Mouse (Mus musculus): ENCODE measurements around the gene Reln. TPM values are rescaled to one million over a fixed set of nuclear protein-coding genes. Genes with fewer than 3 reads are reported as not detected.

Gene Reln
- polyA plus RNA-seq, 1 experiment from 2014 or later, result 2.8 TPM

GRCm38 (mm10) chr5:22059251-22059650 is 285.3 kb downstream of the Reln start:
- Histone ChIP-seq H3K4me3 (replicated peaks) (no peak overlapping the region), H3K4me2 (replicated peaks) (no peak overlapping the region), H3K27ac (no peak overlapping the region), H3K9me3 (no peaks in the 10 kb centered on the region), H3K27me3 (replicated peaks) (no peaks in the 10 kb centered on the region), H3K36me3 (no peaks in the 10 kb centered on the region), H3K9ac (no peak overlapping the region), H3K4me1 (replicated peaks) (no peaks in the 10 kb centered on the region)
- ATAC-seq, result no peak
- 78% methylated on average over 6 of the region's 6 CpGs for WGBS

DNA sequence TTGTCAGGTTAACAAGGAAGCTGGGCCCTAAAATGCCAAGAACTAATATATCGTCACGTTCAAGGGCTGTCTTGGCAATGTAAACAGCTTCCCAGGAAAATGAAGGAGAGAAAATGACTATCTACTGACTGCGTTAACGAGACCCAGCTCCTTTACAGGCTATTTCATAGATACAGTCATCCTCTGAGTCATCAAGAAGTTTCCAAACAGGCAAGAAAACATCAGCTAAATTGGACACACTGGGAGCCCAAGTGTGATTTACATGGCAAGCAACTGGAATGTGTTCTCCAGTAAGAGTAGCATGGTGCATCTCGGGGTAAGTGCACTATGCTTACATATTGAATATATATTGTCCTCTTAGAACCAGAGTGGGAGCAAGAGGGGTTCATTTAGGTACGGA is 302.7 kb downstream of the Reln start:
- Histone ChIP-seq H3K4me1 (replicated peaks) (no peaks in the 10 kb centered on the region), H3K9me3 (no peaks in the 10 kb centered on the region), H3K27me3 (replicated peaks) (no peaks in the 10 kb centered on the region), H3K4me3 (replicated peaks) (no peak overlapping the region), H3K9ac (no peak overlapping the region), H3K4me2 (replicated peaks) (no peak overlapping the region), H3K36me3 (no peaks in the 10 kb centered on the region), H3K27ac (no peak overlapping the region)
- ATAC-seq, result no peak
- WGBS, result 89% methylated on average over 6 of the region's 6 CpGs

DNA sequence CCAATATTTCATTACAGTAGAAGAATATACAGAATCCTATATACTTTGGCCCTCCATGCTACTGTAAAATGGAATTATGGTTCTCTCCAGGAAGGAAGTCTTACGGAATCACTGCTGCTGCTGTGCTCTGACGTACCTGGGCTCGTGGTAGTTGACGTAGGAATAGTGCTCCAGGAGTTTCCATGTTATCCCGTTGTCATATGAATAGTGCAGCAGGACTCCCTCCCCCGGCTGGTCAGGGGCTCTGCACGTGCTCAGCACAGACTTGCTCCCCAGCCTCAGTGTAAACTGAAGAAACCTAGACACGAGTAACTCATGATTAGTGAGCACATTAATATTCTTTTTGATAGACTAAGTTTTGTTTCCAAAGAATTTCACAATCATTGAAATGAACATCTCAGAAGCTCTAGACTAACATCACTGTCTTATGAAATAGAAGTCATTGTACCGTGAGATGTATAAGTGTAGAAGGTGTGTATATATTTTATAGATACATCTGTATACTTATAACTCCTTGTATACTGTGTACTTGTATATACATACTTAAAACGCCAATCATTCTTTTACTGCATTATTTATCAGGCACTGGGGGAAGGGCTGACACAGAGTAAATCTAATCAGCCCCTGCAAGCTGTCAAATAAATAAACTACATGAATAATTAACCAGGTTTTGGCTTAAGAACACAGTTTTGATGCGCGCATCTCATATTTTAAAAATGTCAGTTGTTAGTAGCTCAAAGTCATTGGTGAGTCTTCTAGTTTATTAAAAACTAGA is 304.9 kb downstream of the Reln start:
- H3K4me1 ChIP-seq (replicated peaks), result no peaks in the 10 kb centered on the region
- H3K4me2 ChIP-seq (replicated peaks), result no peak overlapping the region
- H3K27ac ChIP-seq, result no peak overlapping the region
- H3K4me3 ChIP-seq (replicated peaks), result no peak overlapping the region
- H3K9ac ChIP-seq, result no peak overlapping the region
- no peaks in the 10 kb centered on the region for H3K27me3 ChIP-seq (replicated peaks)
- ATAC-seq, result no peak
- no peaks in the 10 kb centered on the region for H3K9me3 ChIP-seq
- 84% methylated on average over 12 of the region's 12 CpGs for WGBS
- H3K36me3 ChIP-seq, result no peaks in the 10 kb centered on the region

- H3K27ac ChIP-seq, result no peak overlapping the region
- no peaks in the 10 kb centered on the region for H3K36me3 ChIP-seq
- no peaks in the 10 kb centered on the region for H3K9me3 ChIP-seq
- H3K4me1 ChIP-seq (replicated peaks), result no peaks in the 10 kb centered on the region
- ATAC-seq, result no peak
- no peak overlapping the region for H3K9ac ChIP-seq
- no peaks in the 10 kb centered on the region for H3K27me3 ChIP-seq (replicated peaks)
- WGBS, result 77% methylated on average over 8 of the region's 8 CpGs
- H3K4me3 ChIP-seq (replicated peaks), result no peak overlapping the region
- H3K4me2 ChIP-seq (replicated peaks), result no peak overlapping the region
Observed at GRCm38 (mm10) chr5:22035201-22035600, 309.3 kb downstream of the Reln start.

DNA sequence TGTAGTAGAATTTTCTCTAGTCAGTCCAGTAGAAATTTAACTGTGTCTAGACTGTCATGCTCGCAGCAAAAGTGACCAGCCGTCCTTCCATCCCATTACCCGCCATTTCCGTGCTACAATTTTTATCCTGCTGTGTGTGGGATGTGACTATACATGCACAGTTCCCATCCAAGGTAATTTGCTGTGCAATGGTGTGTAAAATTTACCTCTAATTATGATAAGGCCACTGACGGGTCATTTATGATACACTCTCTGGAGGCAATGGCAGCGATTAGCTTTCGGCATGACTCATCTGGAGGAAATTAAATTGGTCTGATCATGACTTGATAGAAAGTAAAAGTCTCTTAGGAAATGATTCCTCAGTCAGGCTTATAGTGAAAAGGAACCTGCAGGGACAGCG is 311.5 kb downstream of the Reln start:
- Histone ChIP-seq H3K27me3 (replicated peaks) (no peaks in the 10 kb centered on the region), H3K27ac (no peak overlapping the region), H3K9me3 (no peaks in the 10 kb centered on the region), H3K4me1 (replicated peaks) (no peaks in the 10 kb centered on the region), H3K36me3 (no peaks in the 10 kb centered on the region), H3K4me3 (replicated peaks) (no peak overlapping the region), H3K4me2 (replicated peaks) (no peak overlapping the region), H3K9ac (no peak overlapping the region)
- 90% methylated on average over 8 of the region's 8 CpGs for WGBS
- ATAC-seq, result no peak

- Histone ChIP-seq H3K4me3 (replicated peaks) (no peak overlapping the region), H3K27me3 (replicated peaks) (no peaks in the 10 kb centered on the region), H3K27ac (no peak overlapping the region), H3K36me3 (no peaks in the 10 kb centered on the region), H3K9ac (no peak overlapping the region), H3K9me3 (no peaks in the 10 kb centered on the region), H3K4me1 (replicated peaks) (no peaks in the 10 kb centered on the region), H3K4me2 (replicated peaks) (no peak overlapping the region)
- no peak for ATAC-seq
- WGBS, result 67% methylated on average over 7 of the region's 7 CpGs
Observed at GRCm38 (mm10) chr5:22031653-22032052, 312.8 kb downstream of the Reln start.

- WGBS, result 84% methylated on average over 11 of the region's 11 CpGs
- no peak overlapping the region for H3K4me2 ChIP-seq (replicated peaks)
- no peak overlapping the region for H3K27ac ChIP-seq
- ATAC-seq, result no peak
- H3K4me1 ChIP-seq (replicated peaks), result no peaks in the 10 kb centered on the region
- H3K4me3 ChIP-seq (replicated peaks), result no peak overlapping the region
- H3K27me3 ChIP-seq (replicated peaks), result no peaks in the 10 kb centered on the region
- H3K36me3 ChIP-seq, result no peaks in the 10 kb centered on the region
- H3K9me3 ChIP-seq, result no peaks in the 10 kb centered on the region
- H3K9ac ChIP-seq, result no peak overlapping the region
Observed at GRCm38 (mm10) chr5:22028379-22028778, 316.1 kb downstream of the Reln start.

GRCm38 (mm10) chr5:22027240-22027875 is 317.1 kb downstream of the Reln start:
- no peak overlapping the region for H3K27ac ChIP-seq
- H3K9ac ChIP-seq, result no peak overlapping the region
- no peaks in the 10 kb centered on the region for H3K27me3 ChIP-seq (replicated peaks)
- no peaks in the 10 kb centered on the region for H3K9me3 ChIP-seq
- ATAC-seq, result no peak
- 80% methylated on average over 6 of the region's 6 CpGs for WGBS
- H3K4me3 ChIP-seq (replicated peaks), result no peak overlapping the region
- H3K4me2 ChIP-seq (replicated peaks), result no peak overlapping the region
- no peaks in the 10 kb centered on the region for H3K4me1 ChIP-seq (replicated peaks)
- no peaks in the 10 kb centered on the region for H3K36me3 ChIP-seq

DNA sequence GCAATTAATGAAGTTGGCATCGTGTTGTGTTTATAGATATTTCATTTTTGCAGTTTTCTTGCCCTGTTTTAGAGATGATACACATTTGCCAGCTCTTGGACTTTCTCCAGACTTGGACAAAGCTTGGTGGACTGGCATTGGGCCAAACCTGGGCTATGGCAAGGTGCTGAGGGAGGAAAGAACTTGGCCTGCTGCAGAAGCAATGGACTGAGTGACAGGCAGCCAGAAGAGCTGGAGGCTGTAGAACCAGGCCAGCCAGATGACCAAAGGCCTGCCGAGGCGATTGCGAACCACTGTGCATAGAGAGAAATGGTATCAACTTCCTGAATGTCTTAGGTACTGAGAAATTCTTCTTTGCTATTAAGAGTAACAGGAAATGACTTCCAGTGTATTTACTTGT is 318.8 kb downstream of the Reln start:
- Histone ChIP-seq H3K4me1 (replicated peaks) (no peaks in the 10 kb centered on the region), H3K36me3 (no peaks in the 10 kb centered on the region), H3K4me3 (replicated peaks) (no peak overlapping the region), H3K4me2 (replicated peaks) (no peak overlapping the region), H3K27ac (no peak overlapping the region), H3K9ac (no peak overlapping the region), H3K27me3 (replicated peaks) (no peaks in the 10 kb centered on the region), H3K9me3 (no peaks in the 10 kb centered on the region)
- ATAC-seq, result no peak
- 81% methylated on average over 4 of the region's 4 CpGs for WGBS

DNA sequence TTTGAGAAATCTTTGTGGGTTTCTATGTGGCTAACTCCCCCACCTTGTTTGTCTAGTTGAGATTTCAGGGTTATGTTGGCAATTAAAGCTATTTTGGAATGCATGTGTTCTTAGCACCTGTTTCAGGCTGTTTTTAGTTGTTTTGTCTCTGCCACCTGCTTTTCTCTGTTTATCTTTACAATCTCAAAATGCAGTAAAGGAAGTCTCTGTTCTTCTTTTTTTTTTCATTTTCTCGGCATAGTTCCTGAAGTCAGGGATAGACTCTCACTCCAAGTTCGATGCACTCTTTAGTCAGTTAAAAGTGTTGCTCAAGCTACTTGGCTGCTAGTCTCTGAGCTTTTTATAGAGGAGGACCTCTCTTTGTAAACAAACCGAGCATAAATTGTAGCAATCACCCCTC is 320.4 kb downstream of the Reln start:
- no peak overlapping the region for H3K27ac ChIP-seq
- H3K36me3 ChIP-seq, result no peaks in the 10 kb centered on the region
- no peaks in the 10 kb centered on the region for H3K9me3 ChIP-seq
- no peak overlapping the region for H3K9ac ChIP-seq
- no peak for ATAC-seq
- H3K27me3 ChIP-seq (replicated peaks), result no peaks in the 10 kb centered on the region
- 28% methylated on average over 3 of the region's 3 CpGs for WGBS
- H3K4me3 ChIP-seq (replicated peaks), result no peak overlapping the region
- no peaks in the 10 kb centered on the region for H3K4me1 ChIP-seq (replicated peaks)
- no peak overlapping the region for H3K4me2 ChIP-seq (replicated peaks)

DNA sequence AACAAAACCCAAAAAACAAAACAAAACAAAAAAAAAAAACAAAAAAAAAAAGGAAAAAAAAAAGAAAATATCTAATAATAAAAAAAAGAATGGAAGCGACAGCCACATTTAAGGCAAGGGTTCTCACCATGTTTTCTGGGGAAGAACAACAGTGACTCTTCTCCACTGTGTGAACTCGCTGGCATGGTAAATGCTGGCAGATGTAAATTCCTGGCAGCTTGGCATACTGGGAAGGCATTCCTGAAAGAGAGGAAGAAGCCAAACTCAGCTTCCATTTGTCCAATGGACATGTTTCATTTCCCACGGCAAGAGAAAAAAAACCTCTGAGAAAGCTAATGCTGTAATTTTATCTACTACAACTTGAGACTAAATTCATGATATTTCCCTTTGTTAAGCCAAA is 326.6 kb downstream of the Reln start:
- no peaks in the 10 kb centered on the region for H3K27me3 ChIP-seq (replicated peaks)
- no peak overlapping the region for H3K4me2 ChIP-seq (replicated peaks)
- no peaks in the 10 kb centered on the region for H3K4me1 ChIP-seq (replicated peaks)
- H3K9ac ChIP-seq, result no peak overlapping the region
- no peaks in the 10 kb centered on the region for H3K36me3 ChIP-seq
- H3K27ac ChIP-seq, result no peak overlapping the region
- no peak overlapping the region for H3K4me3 ChIP-seq (replicated peaks)
- 75% methylated on average over 3 of the region's 3 CpGs for WGBS
- H3K9me3 ChIP-seq, result no peaks in the 10 kb centered on the region
- ATAC-seq, result no peak

DNA sequence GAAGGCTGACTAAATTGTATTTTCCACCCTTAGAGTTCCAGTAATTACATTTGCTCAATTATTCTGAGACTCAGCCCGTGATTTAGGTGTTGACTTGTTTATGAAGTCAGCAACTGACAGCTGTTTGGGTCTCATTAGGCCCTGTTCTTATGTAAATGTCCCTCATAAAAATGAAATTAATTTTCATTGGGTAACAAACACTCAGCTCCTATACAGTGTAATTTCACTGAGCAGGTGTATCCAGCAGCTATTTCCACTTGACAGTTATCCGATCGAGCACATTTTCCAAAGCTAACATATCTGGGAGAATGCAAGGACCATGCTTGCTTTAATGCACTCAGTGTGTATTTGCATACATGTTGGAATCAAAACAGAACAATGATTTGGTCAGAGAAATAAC is 330.0 kb downstream of the Reln start:
- Histone ChIP-seq H3K36me3 (no peaks in the 10 kb centered on the region), H3K27me3 (replicated peaks) (no peaks in the 10 kb centered on the region), H3K4me3 (replicated peaks) (no peak overlapping the region), H3K9ac (no peak overlapping the region), H3K27ac (no peak overlapping the region), H3K4me2 (replicated peaks) (no peak overlapping the region), H3K9me3 (no peaks in the 10 kb centered on the region), H3K4me1 (replicated peaks) (no peaks in the 10 kb centered on the region)
- ATAC-seq, result no peak
- 90% methylated on average over 3 of the region's 3 CpGs for WGBS

DNA sequence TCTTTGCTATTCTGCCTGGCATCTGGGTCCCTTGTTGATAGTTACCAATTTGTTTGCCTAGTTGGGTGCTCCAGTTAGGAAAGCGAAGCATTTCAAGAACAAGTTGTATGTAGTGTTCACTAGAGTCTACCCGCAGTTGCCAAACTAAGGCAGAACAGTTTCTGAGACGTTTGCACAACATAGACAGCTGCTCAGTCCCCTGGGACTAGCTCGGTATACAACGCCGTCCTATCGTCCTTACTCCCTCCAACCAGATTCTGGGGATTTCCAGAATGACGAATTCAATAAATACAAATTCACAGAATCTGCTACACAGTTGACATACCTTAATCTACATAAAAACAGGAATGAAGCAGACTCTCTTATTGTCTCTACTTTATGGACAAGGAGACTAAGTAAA is 335.4 kb downstream of the Reln start:
- H3K4me2 ChIP-seq (replicated peaks), result no peak overlapping the region
- no peaks in the 10 kb centered on the region for H3K27me3 ChIP-seq (replicated peaks)
- H3K9ac ChIP-seq, result no peak overlapping the region
- H3K4me1 ChIP-seq (replicated peaks), result no peaks in the 10 kb centered on the region
- WGBS, result 90% methylated on average over 8 of the region's 8 CpGs
- no peaks in the 10 kb centered on the region for H3K9me3 ChIP-seq
- no peaks in the 10 kb centered on the region for H3K36me3 ChIP-seq
- ATAC-seq, result no peak
- H3K4me3 ChIP-seq (replicated peaks), result no peak overlapping the region
- no peak overlapping the region for H3K27ac ChIP-seq

All from intestine, embryonic 15.5 days (tissue).